Mouse (Mus musculus): ENCODE results near the gene Sobp.

The Sobp gene

GRCm38 (mm10) chr10:42953601-42954000 lies 220.7 kb downstream of the Sobp start:
- DNase-seq (ENCODE audit: extremely low read depth, low read depth, low spot score) = no peak

All from fat pad, adult 2 months (tissue).